Mouse (Mus musculus): ENCODE measurements around the gene Olfr1337.
"Not testable (repeated sequence)": the region's sequence is repeated elsewhere in the genome, so short reads cannot be mapped to it uniquely, and the experiment has no call there.

Gene Olfr1337

DNA sequence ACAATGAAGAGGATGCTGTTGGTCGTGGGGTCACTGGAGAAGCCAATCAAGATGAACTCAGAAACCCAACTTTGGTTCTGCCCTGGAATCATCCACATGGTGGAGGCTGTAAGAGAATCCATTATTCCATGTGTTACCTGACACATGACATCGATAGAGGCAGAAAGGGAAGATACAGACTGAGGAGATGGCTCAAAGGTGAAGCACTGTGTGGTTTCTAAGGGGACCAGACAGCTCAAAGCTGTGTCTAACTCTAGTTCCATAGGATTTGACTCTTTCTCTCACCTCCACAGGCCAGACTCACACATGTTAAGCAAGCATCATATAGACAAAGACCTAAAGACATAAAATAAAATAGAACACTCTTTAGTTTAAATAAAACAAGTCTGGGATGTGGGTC lies at the start of gene Olfr1337:
Olfr1337 (minus strand) TSS at position 101 of the 400 bp plus-strand sequence.
- DNase-seq (ENCODE audit: low spot score in 2 of 2): no peak

- no peak for DNase-seq (ENCODE audit: low spot score in 2 of 2)
These were observed 36.5 kb upstream of the Olfr1337 start for GRCm38 (mm10) chr4:118818921-118819320.

- no peak for DNase-seq (ENCODE audit: low spot score in 2 of 2)
These were observed 27.5 kb upstream of the Olfr1337 start, which contains the start of gene Olfr1335 for GRCm38 (mm10) chr4:118809844-118810243. TSS of gene Olfr1335 (minus strand) at chr4:118809944.

DNA sequence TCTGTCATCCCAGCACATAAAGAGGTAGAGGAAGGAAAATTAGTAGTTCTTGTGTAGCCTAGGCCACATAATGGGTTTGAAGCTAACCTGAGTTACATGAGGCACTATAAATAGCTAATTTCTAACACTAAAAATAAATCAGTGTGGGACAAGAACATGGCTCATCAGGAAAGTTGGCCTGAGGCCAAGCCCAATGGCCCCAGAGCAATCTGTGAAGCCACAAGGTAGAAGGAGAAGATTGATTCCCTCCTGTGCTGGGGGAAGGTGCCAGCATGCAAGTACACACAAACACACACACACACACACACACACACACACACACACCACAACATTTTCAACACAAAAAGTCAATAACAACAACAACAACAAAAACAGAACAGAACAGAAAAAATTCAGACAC lies 10.4 kb upstream of the Olfr1337 start:
- DNase-seq (ENCODE audit: low spot score in 2 of 2): not testable (repeated sequence)

- no peak for DNase-seq (ENCODE audit: low spot score in 2 of 2)
These were observed 23.7 kb downstream of the Olfr1337 start, which contains the start of gene Olfr1338 for GRCm38 (mm10) chr4:118758637-118759036. TSS of gene Olfr1338 (minus strand) at chr4:118758737.

DNA sequence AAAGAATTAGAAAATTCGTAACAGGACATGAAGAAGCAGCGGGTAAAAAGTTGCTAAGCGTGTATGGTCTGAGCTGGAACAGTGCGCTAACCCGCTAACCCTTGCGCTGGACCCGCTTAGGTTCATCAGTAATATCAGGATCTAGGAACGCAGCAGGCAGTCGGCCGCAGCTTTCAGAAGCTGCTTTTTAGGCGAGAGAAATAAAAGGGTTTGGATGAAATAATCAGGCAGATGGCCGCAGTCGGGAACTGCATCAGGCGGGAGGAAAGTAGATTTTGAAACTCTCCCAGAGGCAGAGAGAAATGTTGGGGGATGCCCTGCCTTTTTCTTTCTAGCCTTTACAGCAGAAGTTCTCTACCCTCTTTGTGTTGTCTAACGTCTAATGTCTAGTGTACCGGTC lies 40.5 kb downstream of the Olfr1337 start:
- DNase-seq (ENCODE audit: low spot score in 2 of 2): no peak

DNA sequence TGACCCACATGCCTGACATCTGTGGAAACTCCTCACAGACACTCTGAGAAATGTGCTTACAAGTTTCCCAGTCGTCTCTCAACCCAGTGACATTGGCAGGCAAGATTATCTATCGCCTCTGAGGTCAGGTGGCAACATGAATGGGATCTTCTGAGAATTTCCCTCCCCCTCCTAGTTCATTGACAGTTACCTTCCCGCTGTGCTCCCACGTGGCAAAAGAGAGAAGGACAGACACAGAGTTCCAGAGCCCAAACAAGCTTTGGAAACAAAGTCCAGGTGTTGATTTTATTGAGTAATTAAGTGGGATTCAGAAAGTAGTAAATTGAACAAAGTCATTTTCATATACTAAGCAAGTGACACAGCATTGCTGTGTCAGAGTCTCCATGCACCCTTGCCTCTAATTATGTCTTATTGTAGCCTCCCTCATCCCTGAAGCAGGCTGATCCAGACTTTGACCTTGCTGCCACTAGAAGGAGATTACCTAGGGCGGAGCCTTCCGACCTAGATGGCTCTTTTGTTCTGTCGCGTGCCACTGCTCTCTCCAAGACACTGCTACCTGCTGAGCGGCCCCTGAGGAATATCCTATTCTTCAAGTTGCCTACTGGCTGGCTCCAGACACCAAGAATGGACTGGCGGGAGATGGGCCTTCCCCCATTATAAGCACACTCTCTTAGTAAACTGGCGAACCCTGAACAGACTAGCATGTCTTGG lies 41.2 kb downstream of the Olfr1337 start:
- DNase-seq (ENCODE audit: low spot score in 2 of 2): no peak

GRCm38 (mm10) chr4:118739574-118739973 lies 42.8 kb downstream of the Olfr1337 start:
- no peak for DNase-seq (ENCODE audit: low spot score in 2 of 2)

GRCm38 (mm10) chr4:118731875-118732274 lies 50.5 kb downstream of the Olfr1337 start, which contains the start of gene Olfr1339:
TSS of gene Olfr1339 (plus strand) at chr4:118732175.
- no peak for DNase-seq (ENCODE audit: low spot score in 2 of 2)
